Mouse (Mus musculus): ENCODE results near the gene Cers6. TPM values are rescaled to one million over a fixed set of nuclear protein-coding genes. Genes with fewer than 3 reads are reported as not detected.

Cers6 gene
- total RNA-seq, 2 experiments from 2014 or later = 92.2 to 97.2 TPM

- Histone ChIP-seq H3K27ac (peak overlapping the region; percentile 81; the same call in 1 of the 2 replicates), H3K4me3 (no peak overlapping the region)
- no peak for DNase-seq (ENCODE audit: low spot score in 2 of 2)
- no peak for TF ChIP-seq CTCF (conservative IDR thresholded peaks at IDR 0.05)
These were observed 254.7 kb downstream of the Cers6 start for GRCm38 (mm10) chr2:69115921-69116320.

- Histone ChIP-seq H3K4me3 (no peak overlapping the region), H3K27ac (peak overlapping the region; percentile 81)
- DNase-seq (ENCODE audit: low spot score in 2 of 2) = peak in 1 of 2 experiments; percentile 43
- no peak for TF ChIP-seq CTCF (conservative IDR thresholded peaks at IDR 0.05)
These were observed 255.5 kb downstream of the Cers6 start for GRCm38 (mm10) chr2:69116767-69117166.

DNA sequence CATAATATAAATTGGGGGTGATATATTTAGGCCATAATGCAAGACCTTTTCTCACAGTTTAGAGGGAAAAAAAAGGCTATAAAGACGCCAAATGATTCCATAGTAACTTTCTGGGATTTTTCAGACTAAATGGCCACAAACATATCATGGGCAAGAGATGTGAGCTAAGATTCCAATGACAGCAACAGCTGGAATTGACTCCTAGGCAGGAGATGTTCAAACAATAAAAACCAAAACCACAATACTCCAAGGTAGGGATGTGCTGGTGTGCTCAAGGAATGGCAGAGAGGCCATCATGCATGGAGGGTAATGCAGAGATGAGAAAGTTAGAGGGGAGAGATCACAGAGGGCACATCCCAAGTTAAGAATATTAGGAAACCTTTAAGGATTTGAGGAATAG, 257.8 kb downstream of the Cers6 start:
- TF ChIP-seq CTCF (conservative IDR thresholded peaks at IDR 0.05) = no peak
- H3K4me3 ChIP-seq = no peak overlapping the region
- no peak overlapping the region for H3K27ac ChIP-seq
- no peak for DNase-seq (ENCODE audit: low spot score in 2 of 2)

DNA sequence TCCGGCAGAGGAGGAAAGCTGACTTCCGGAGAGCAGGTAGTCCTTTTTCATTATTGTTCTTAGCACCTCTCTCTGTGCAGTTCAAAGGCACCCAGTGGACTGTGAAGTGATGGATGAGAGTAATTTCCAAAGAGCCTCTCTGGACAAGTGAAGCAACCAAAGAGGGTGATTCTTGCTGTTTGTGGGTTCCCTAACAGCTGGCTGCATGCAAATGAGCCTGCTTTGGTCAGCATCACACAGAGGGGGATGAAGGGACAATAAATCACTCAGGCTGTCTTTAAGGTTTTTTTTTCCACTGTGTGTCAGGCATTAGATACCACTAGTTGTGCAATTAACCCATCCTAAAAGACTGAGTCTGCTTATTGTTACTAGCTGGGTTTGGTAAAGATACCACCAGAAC, 258.5 kb downstream of the Cers6 start:
- no peak for TF ChIP-seq CTCF (conservative IDR thresholded peaks at IDR 0.05)
- Histone ChIP-seq H3K4me3 (no peak overlapping the region), H3K27ac (no peak overlapping the region)
- DNase-seq (ENCODE audit: low spot score in 2 of 2) = no peak

DNA sequence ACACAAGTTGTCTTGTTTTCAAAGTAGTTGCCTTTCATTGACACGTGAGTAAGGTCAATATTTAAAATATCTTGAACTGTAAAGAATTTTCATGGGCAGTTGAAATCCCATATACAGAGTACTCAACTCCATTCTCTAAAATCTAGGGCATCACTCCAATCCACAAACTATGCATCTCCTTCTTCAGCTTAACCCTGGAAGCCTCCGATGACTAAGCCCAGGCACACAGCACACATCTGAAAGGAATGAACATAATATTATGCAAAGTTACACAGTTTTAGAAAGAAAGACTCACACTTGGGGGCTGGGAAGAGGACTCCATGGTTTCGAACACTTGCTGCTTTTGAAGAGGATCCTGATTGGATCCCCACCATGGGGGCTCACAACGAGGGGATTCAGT, 260.4 kb downstream of the Cers6 start:
- no peak for DNase-seq (ENCODE audit: low spot score in 2 of 2)
- Histone ChIP-seq H3K27ac (no peak overlapping the region), H3K4me3 (no peak overlapping the region)
- no peak for TF ChIP-seq CTCF (conservative IDR thresholded peaks at IDR 0.05)

DNA sequence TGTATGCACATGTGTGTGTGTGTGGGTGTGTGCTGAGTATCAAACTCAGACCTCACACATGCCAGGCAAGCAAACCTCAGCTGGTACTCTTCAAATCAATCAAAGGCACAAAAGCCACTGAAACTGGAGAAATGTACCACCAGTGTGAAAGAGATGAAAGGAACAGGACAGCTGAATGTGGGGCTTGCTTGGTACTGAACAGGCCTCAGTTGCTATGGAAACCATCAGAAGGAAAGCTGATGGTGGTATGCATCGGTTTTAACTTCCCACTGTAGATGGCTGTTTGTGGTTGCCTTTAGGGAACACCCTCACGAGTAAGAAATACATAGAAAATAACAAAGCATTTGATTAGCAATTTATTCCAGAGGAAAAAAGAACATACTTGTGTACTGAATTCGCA, 264.2 kb downstream of the Cers6 start:
- DNase-seq (ENCODE audit: low spot score in 2 of 2) = no peak
- TF ChIP-seq CTCF (conservative IDR thresholded peaks at IDR 0.05) = no peak
- no peak overlapping the region for H3K4me3 ChIP-seq
- peak overlapping the region; percentile 61; the same call in 1 of the 2 replicates for H3K27ac ChIP-seq

DNA sequence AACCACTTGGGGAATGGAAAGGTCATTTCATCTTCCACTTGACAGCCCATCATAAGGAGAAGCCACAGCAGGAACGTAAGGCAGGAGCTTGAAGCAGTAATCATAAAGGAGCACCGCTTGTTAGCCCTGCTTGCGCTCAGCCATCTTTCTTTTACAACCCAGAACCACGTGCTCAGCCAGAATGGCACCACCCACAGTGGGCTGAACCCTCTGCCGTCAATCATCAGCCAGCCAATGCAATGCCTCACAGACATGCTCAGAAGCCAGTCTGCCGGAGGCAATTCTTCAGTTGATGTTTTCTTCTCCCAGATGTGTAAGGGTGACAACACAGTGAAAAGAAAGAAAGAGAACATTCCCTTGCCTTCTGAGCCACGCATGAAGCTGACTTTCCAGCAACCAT, 267.1 kb downstream of the Cers6 start:
- peak overlapping the region; percentile 47; the same call in 1 of the 2 replicates for H3K27ac ChIP-seq

DNA sequence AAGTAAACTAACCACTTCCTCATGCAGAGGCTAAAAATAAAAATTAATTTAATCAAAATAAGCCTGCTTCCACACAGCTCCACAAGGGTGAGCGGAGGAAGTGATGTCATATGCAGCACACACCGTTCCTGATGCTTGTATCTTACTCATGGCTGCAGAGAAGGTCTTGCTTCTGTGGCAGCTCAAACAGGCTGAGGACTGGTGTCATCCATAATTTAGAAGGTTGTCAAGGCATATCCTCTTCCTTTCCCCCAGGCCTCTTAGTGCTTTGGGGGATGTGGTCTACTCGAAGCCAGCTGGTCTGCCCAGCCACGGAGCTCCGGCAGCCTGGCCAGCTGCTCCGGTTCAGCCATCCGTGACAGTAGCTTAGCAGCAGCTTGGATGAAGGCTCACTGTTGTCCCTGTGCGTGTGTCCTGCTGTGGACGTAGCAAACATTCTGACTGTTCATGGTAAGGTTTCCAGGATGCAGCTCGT, 267.7 kb downstream of the Cers6 start:
- Histone ChIP-seq H3K4me3 (no peak overlapping the region; the same call in 1 of the 2 replicates), H3K27ac (peak overlapping the region; percentile 47; the same call in 1 of the 2 replicates)
- no peak; the same call in none of the 2 replicates for TF ChIP-seq CTCF (conservative IDR thresholded peaks at IDR 0.05)
- no peak for DNase-seq (ENCODE audit: low spot score in 2 of 2)

More for the DNA sequence above, 267.1 kb downstream of the Cers6 start:
- DNase-seq (ENCODE audit: low spot score in 2 of 2) = no peak
- H3K4me3 ChIP-seq = no peak overlapping the region
- no peak for TF ChIP-seq CTCF (conservative IDR thresholded peaks at IDR 0.05)

DNA sequence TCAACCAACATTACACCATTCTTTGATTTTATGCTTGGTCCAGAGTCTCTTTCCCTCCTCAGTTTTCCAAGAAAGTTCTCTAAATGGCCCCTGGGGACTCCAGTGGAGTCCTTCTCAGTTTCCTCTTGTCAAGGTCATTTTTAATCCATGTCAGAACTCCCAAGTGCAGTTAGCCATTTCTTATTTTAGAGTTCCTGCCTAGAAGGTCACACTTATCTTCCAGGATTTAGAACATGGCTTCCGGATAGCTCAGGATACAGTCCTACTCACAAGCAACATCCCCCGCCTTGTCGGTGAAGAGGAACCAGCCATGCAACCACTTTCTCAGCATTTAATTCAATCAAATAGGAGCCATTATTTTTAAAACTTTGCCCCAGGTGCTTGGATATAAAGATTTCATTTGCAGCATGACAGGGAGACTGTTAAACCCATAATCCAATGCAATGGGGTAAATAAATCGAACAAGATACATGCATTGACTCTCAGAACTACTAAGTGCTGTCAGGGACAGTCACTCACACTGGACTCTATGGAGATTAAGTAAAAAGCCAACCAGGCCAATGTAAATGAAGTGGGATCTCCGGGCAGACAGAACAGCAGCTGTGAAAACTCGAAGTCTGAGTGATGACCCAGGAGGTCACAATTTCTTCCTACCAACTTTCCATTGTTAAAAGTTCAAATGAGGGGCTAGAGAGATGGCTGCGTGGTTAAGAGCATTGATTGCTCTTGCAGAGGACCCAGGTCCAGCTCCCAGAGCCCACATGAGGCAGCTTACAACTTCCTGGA, 268.4 kb downstream of the Cers6 start:
- DNase-seq (ENCODE audit: low spot score in 2 of 2) = no peak
- H3K27ac ChIP-seq = peak overlapping the region; percentile 47; the same call in 1 of the 2 replicates
- no peak for TF ChIP-seq CTCF (conservative IDR thresholded peaks at IDR 0.05)

GRCm38 (mm10) chr2:69132046-69132445, 270.8 kb downstream of the Cers6 start:
- no peak for TF ChIP-seq CTCF (conservative IDR thresholded peaks at IDR 0.05)
- no peak overlapping the region for H3K4me3 ChIP-seq
- H3K27ac ChIP-seq = no peak overlapping the region
- DNase-seq (ENCODE audit: low spot score in 2 of 2) = no peak

More for the DNA sequence above, 268.4 kb downstream of the Cers6 start:
- H3K4me3 ChIP-seq = no peak overlapping the region

- no peak for DNase-seq (ENCODE audit: low spot score in 2 of 2)
- H3K27ac ChIP-seq = no peak overlapping the region
- no peak overlapping the region for H3K4me3 ChIP-seq
- TF ChIP-seq CTCF (conservative IDR thresholded peaks at IDR 0.05) = no peak
These were observed 271.3 kb downstream of the Cers6 start for GRCm38 (mm10) chr2:69132488-69133040.

GRCm38 (mm10) chr2:69134186-69134585, 272.9 kb downstream of the Cers6 start:
- Histone ChIP-seq H3K4me3 (no peak overlapping the region), H3K27ac (no peak overlapping the region)
- DNase-seq (ENCODE audit: low spot score in 2 of 2) = no peak
- no peak for TF ChIP-seq CTCF (conservative IDR thresholded peaks at IDR 0.05)

DNA sequence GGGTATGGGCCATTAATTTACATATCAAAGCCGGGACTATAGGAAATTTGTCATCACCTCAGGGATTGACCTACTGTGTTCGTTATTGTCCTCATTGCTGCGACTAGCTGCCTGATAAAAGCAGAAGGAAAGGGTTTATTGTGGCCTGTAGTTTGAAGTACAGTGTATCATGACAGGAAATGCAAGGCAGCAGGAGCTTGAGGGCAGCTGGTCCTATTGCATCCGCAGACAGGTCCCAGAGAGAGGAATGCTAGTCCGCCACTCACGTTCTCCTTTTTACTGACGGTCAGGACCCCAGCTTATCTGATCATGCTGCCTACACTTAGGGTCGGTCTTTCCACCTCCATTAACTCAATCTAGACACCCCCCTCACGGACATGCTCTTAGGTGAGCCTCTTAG, 273.7 kb downstream of the Cers6 start:
- TF ChIP-seq CTCF (conservative IDR thresholded peaks at IDR 0.05) = no peak
- peak overlapping the region; percentile 57; the same call in 1 of the 2 replicates for H3K27ac ChIP-seq
- no peak overlapping the region for H3K4me3 ChIP-seq
- DNase-seq (ENCODE audit: low spot score in 2 of 2) = no peak

All from layer of hippocampus, adult 2 months (tissue).